Mouse (Mus musculus) heart, postnatal 4 days (tissue): ENCODE results near the gene Axdnd1. TPM values are rescaled to one million over a fixed set of nuclear protein-coding genes. Genes with fewer than 3 reads are reported as not detected.
"Not testable (repeated sequence)": the region's sequence is repeated elsewhere in the genome, so short reads cannot be mapped to it uniquely, and the experiment has no call there.

Experiments used
- DNase-seq: peaks from one replicate; pipeline ENCODE4 v3.0.0; 2021
- total RNA-seq, 2 experiments: library from RNA; stranded (reverse); gene quantifications; 2 replicates each; pipeline ENCODE4 v1.2.3; 2021

The Axdnd1 gene
- total RNA-seq, 2 experiments from 2014 or later = 0.12 TPM; not detected in 1

GRCm38 (mm10) chr1:156323126-156323525, 97.8 kb downstream of the Axdnd1 start:
- no peak for DNase-seq

DNA sequence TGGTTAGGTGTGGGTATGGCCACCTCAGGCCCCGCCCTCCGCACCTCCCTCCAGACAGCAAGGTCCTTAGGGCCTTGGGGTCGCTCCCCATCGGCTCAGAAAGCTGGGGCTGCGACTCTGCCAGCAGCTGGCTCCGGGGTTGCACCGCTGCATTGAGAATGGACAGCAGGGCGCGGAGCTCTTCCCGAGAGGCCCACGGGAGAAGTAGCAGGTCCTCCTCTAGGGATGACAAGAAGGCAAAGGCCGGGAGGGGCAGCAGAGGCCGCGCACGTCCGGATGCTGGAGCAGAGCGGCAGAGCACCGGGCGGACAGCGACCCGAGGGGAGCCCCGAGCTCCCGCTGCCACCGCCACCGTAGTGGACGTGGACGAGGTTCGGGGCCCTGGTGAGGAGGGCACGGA, 110.3 kb downstream of the Axdnd1 start, which contains the start of gene Nphs2:
Gene Nphs2 (plus strand): TSS at position 98 of the 400 bp plus-strand sequence.
- DNase-seq = no peak

DNA sequence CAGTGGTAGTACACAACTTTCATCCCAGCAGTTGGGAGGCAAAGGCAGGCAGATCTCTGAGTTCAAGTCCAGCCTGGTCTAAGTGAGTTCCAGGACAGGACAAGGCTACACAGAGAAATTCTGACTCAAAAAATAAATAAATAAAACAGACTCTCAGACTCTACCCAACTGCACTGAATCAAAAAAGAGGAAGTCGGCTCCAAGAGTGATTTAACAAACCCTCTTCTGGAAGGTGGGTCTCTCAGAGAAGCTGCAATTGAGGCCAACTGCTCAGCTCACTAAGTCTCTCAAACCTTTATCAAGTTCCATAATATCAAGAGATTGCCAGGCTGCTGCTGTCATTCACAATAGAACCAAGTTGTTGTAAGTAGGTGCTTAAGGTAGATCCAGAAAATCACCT, 112.4 kb downstream of the Axdnd1 start:
- no peak for DNase-seq

GRCm38 (mm10) chr1:156302911-156303749, 117.8 kb downstream of the Axdnd1 start, which contains the start of gene Tdrd5:
Gene Tdrd5 (minus strand): TSS chr1:156303664.
- DNase-seq = peak; percentile 19

DNA sequence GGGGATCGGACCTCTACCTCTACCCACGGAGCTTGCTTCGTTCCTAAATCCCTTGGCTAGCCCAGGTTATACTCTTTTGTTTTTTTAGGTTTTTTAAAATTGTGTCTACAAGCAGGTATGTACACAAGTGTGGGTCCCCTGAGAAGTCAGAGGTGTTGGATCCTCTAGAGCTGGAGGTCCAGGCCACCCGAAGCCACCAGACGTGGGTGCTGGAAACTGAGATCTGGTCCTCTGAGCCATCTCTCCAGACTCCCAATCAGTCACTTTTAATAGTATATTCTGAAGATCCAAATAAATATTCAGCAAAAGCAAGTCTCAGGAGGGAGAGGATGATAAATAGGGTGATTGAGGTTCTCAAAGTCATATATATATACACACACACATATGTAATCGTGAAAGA, 130.9 kb downstream of the Axdnd1 start:
- no peak for DNase-seq

- not testable (repeated sequence) for DNase-seq
Measured at GRCm38 (mm10) chr1:156289222-156289587, 131.8 kb downstream of the Axdnd1 start.

DNA sequence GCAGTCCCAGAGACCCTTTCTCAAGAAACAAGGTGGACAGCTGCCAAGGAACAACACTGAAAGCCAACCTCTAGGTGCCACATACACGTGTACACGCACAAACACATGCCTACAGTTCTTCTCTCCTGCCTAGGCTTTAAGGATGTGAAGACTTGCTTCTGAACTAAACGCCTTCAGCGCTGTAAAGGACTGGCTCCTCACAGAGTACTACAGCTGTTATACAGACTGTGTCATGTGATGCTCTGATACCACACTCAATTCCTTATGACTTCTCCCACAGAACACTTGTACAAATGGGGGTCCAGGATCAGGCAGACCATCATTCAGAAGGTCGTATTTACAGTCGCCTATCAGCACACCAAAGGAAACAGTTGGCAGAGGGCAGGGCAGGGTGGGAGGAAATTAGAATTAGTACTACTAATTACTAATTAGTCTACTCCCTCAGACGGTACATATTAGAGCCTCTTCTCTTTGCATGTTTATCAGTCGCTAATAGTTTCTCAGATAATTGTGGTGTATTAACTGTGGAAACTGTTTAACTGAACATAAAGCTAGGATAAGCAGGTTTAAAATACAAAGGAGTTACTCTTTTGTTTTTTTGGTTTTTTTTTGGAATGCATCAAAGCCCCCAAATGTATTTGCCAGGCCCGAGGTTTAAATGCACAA, 132.3 kb downstream of the Axdnd1 start:
- DNase-seq = no peak

DNA sequence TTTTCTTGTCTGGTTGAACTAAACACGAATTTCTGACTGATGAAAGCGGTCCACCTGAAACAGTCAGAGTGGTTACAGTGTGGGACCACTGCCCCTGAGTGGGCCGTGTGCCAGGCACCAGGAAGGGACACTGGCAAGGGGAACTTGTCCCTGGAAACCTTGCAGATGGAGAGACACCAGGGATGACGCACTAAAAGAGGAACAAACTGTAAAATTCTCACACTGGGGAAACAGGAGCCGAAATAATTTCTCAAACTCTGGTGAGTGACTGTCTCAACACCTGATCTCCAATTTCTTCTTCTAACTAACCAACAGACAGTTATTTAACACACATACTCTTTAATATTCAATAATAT, 135.4 kb downstream of the Axdnd1 start:
- no peak for DNase-seq

DNA sequence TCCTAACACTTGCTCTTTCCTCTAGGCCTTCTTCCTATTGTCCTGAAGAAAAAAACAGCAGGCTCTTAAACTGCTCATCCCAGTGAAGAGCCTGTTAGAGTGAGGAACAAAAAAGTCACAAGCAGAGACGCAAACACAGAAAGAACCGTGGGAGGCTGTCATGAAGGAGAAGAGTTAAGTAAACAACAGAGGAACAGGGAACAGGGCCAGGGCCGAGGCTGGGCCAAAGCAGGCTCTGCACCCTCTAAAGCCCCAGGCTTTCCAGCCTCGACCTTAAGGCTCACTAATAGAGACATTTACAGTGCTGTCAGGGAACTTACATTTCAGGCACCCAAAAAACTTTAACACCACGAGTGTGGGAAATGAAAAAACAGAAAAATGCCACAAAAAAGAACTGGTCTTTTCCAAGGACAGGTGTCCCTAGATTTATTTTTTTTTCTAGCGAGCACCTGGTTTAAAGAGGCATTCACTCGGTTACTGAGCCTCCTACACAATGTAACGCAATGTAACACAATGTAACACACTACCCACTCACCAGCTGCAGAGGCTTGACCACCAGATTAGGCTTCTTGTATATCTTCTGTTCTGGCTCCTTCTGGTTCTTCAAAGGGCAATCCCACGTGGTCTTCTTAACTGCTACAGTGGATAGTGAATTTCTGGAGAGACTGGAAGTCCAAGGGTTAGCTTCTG, 136.0 kb downstream of the Axdnd1 start:
- no peak for DNase-seq

GRCm38 (mm10) chr1:156284207-156284606, 136.8 kb downstream of the Axdnd1 start:
- no peak for DNase-seq

GRCm38 (mm10) chr1:156280131-156280530, 140.8 kb downstream of the Axdnd1 start:
- DNase-seq = no peak

DNA sequence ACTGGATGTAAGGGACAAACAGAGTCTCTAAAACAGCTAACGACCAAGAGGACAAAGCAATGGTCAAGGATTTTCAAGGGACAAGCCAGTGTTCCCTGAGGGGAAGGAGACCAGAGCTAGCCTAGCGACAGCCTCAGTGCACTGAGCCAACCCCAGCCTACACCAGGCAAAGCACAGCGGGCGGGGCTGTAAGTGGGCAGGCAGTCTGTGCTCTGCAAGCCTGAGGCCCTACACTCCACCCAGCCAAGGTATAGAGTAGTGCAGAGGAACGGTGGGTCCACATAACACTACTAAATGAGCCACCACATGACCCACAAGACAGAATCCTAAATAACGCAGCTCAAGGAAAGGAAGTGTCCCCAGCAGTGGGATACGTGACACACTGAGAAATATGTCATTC, 147.3 kb downstream of the Axdnd1 start:
- no peak for DNase-seq

Other genes starting within 250 kb of the Axdnd1 start
- under 1 TPM; 0.81 to 0.88 TPM for gene Fam163a, start 216.1 kb downstream of the Axdnd1 start, total RNA-seq
- gene Tdrd5, start 117.5 kb downstream of the Axdnd1 start, total RNA-seq = under 1 TPM in 1 of 2 experiments, not detected in 1; 0.10 TPM
- under 1 TPM in 1 of 2 experiments, not detected in 1; 0.23 TPM for gene Nphs2, start 110.4 kb downstream of the Axdnd1 start, total RNA-seq
- gene Gm2000, start 55.1 kb downstream of the Axdnd1 start, total RNA-seq = 100 to 1,000 TPM; 618 to 681 TPM
- 10 to 100 TPM; 32.4 to 34.9 TPM for gene Soat1, start 53.2 kb upstream of the Axdnd1 start, total RNA-seq
- 10 to 100 TPM; 43.1 to 47.8 TPM for gene Gm10031, start 102.9 kb upstream of the Axdnd1 start, total RNA-seq
- 10 to 100 TPM; 24.0 to 26.1 TPM for gene Abl2, start 137.6 kb upstream of the Axdnd1 start, total RNA-seq